Mouse (Mus musculus): ENCODE measurements around the gene Zcchc4.

GRCm38 (mm10) chr5:52813312-52813711 lies 38.1 kb downstream of the Zcchc4 start:
- TF ChIP-seq BHLHE40 (IDR thresholded peaks at IDR 0.05; ENCODE audit: borderline replicate concordance, low read depth, low read length) (no peak), USF2 (IDR thresholded peaks at IDR 0.05; ENCODE audit: borderline replicate concordance in 1 of 2, insufficient read depth in 1 of 2, low read depth in 1 of 2, low read length in 2 of 2) (no peak), HCFC1 (IDR thresholded peaks at IDR 0.05; ENCODE audit: low read depth, low read length) (no peak), E2F4 (IDR thresholded peaks at IDR 0.05; ENCODE audit: borderline replicate concordance, low read depth, low read length) (no peak), POLR2A (IDR thresholded peaks at IDR 0.05; ENCODE audit: control insufficient read depth in 1 of 2, insufficient read depth in 1 of 2, low read depth in 1 of 2, low read length in 2 of 2, poor library complexity in 1 of 2) (no peak), RAD21 (IDR thresholded peaks at IDR 0.05; ENCODE audit: low read depth, low read length) (no peak), EP300 (IDR thresholded peaks at IDR 0.05; ENCODE audit: low read depth in 1 of 2, low read length in 2 of 2) (no peak), GATA1 (IDR thresholded peaks at IDR 0.05; ENCODE audit: low read depth, low read length) (no peak), TAL1 (IDR thresholded peaks at IDR 0.05; ENCODE audit: low read length) (no peak), SIN3A (IDR thresholded peaks at IDR 0.05; ENCODE audit: low read length) (no peak), MXI1 (IDR thresholded peaks at IDR 0.05; ENCODE audit: low read depth, low read length) (no peak)

Data from MEL (cell line).